Mouse (Mus musculus) kidney, postnatal 0 days (tissue): ENCODE results near the gene Zfp648. TPM values are rescaled to one million over a fixed set of nuclear protein-coding genes. Genes with fewer than 3 reads are reported as not detected.

Experiments
- ATAC-seq: fragments of 200-750 bp; cut with Nextera tagmentation; replicated peaks from 2 replicates; pipeline ENCODE4 v1.8.0; 2017; ENCODE audit warnings: low read depth, moderate number of reproducible peaks, moderate TSS enrichment, moderate library complexity; ENCODE audit not compliant: low FRiP score
- DNase-seq: peaks from one replicate; pipeline ENCODE4 v3.0.0-alpha.2; 2016; ENCODE audit warnings: low spot score
- H3K27ac ChIP-seq: fragments of 300-500 bp; sonication (generic); 2 replicates; pipeline ENCODE4 v1.5.1; 2014; ENCODE audit warnings: mild to moderate bottlenecking
- H3K27me3 ChIP-seq: fragments of 300-500 bp; sonication (generic); 2 replicates; pipeline ENCODE4 v1.6.1; 2014; ENCODE audit warnings: low read length, mixed read lengths; ENCODE audit not compliant: insufficient read depth
- H3K36me3 ChIP-seq: fragments of 300-500 bp; sonication (generic); 2 replicates; pipeline ENCODE4 v1.6.1; 2014; ENCODE audit warnings: low read length, mixed read lengths; ENCODE audit not compliant: insufficient read depth
- H3K4me1 ChIP-seq: fragments of 300-500 bp; sonication (generic); replicated peaks from 2 replicates; pipeline ENCODE4 v1.6.1; 2014; ENCODE audit warnings: antibody characterized with exemption, low read length, mixed read lengths; ENCODE audit not compliant: insufficient read depth
- H3K4me2 ChIP-seq: fragments of 300-500 bp; sonication (generic); 2 replicates; pipeline ENCODE4 v1.6.1; 2014; ENCODE audit warnings: mild to moderate bottlenecking, low read length, moderate library complexity, mixed read lengths
- H3K4me3 ChIP-seq: fragments of 300-500 bp; sonication (generic); replicated peaks from 2 replicates; pipeline ENCODE4 v1.5.1; 2014; ENCODE audit warnings: low read depth, low read length
- H3K9ac ChIP-seq: fragments of 300-500 bp; sonication (generic); 2 replicates; pipeline ENCODE4 v1.6.1; 2014; ENCODE audit warnings: low read depth, low read length
- H3K9me3 ChIP-seq: fragments of 300-500 bp; sonication (generic); replicated peaks from 2 replicates; pipeline ENCODE4 v1.6.1; 2016; ENCODE audit warnings: low read length, inconsistent platforms, mixed read lengths
- CTCF ChIP-seq: IDR thresholded peaks from 2 replicates; pipeline ENCODE4 v1.5.1; 2016; ENCODE audit warnings: antibody characterized with exemption, low read depth, mild to moderate bottlenecking, moderate library complexity
- WGBS: fragments of 180-500 bp; shearing (Covaris S2); extraction: QIAGEN DNeasy Blood & Tissue Kit; methylation state at CpG from one replicate; pipeline ENCODE4 v1.1.7; 2014; 5-methylcytosine and 5-hydroxymethylcytosine counted together
- polyA plus RNA-seq: library from polyadenylated mRNA; unstranded; fragments of >200 nt; fragmentation: Nextera tagmentation; extraction: Ambion mirVana; gene quantifications from 2 replicates; pipeline ENCODE4 v1.2.1, GENCODE M21; 2015

The Zfp648 gene
- polyA plus RNA-seq: 0.38 and 0.55 TPM in 2 replicates

GRCm38 (mm10) chr1:154200955-154201722 is at the start of gene Zfp648:
TSS of gene Zfp648 (plus strand) at chr1:154201187.
- no peak within 1 kb of the TSS; the same call in 1 of the 2 replicates for H3K27ac ChIP-seq
- no peak within 1 kb of the TSS for H3K4me3 ChIP-seq
- no peak; the same call in 1 of the 2 replicates for ATAC-seq
- peak; percentile 7 for DNase-seq
- H3K36me3 ChIP-seq: no peaks in the 10 kb centered on the region
- H3K9me3 ChIP-seq: no peaks in the 10 kb centered on the region
- no peak within 1 kb of the TSS for H3K9ac ChIP-seq
- H3K4me2 ChIP-seq: no peak within 1 kb of the TSS
- H3K4me1 ChIP-seq: no peaks in the 10 kb centered on the region; the same call in 1 of the 2 replicates
- WGBS: 40% methylated on average over 14 of the region's 14 CpGs
- TF ChIP-seq CTCF: peak; percentile 2; the same call in 1 of the 2 replicates
- H3K27me3 ChIP-seq: peaks cover 11% of the 10 kb centered on the region; the same call in 1 of the 2 replicates

GRCm38 (mm10) chr1:154152539-154152938 is 48.4 kb upstream of the Zfp648 start:
- Histone ChIP-seq H3K36me3 (no peaks in the 10 kb centered on the region), H3K9ac (no peak overlapping the region), H3K4me3 (no peak overlapping the region), H3K27ac (no peak overlapping the region), H3K9me3 (no peaks in the 10 kb centered on the region), H3K4me2 (no peak overlapping the region), H3K4me1 (peaks cover 13% of the 10 kb centered on the region), H3K27me3 (no peaks in the 10 kb centered on the region)
- peak; percentile 62 for TF ChIP-seq CTCF
- DNase-seq (peak; percentile 47), ATAC-seq (no peak)
- 80% methylated on average over 1 of the region's 1 CpGs for WGBS

GRCm38 (mm10) chr1:154153800-154154199 is 47.2 kb upstream of the Zfp648 start:
- H3K4me2 ChIP-seq: no peak overlapping the region
- no peaks in the 10 kb centered on the region for H3K36me3 ChIP-seq
- DNase-seq (no peak), ATAC-seq (no peak)
- H3K9me3 ChIP-seq: no peaks in the 10 kb centered on the region
- no peak for TF ChIP-seq CTCF
- 71% methylated on average over 7 of the region's 7 CpGs for WGBS
- H3K27ac ChIP-seq: no peak overlapping the region
- no peak overlapping the region for H3K9ac ChIP-seq
- H3K4me1 ChIP-seq: peaks cover 9% of the 10 kb centered on the region
- no peaks in the 10 kb centered on the region for H3K27me3 ChIP-seq
- no peak overlapping the region for H3K4me3 ChIP-seq

GRCm38 (mm10) chr1:154156177-154157062 is 44.6 kb upstream of the Zfp648 start:
- H3K4me3 ChIP-seq: no peak overlapping the region
- ATAC-seq (no peak), DNase-seq (peak; percentile 32)
- H3K4me2 ChIP-seq: no peak overlapping the region
- no peaks in the 10 kb centered on the region for H3K9me3 ChIP-seq
- H3K9ac ChIP-seq: no peak overlapping the region
- no peak overlapping the region for H3K27ac ChIP-seq
- 53% methylated on average over 14 of the region's 14 CpGs for WGBS
- H3K4me1 ChIP-seq: no peaks in the 10 kb centered on the region; the same call in 1 of the 2 replicates
- TF ChIP-seq CTCF: no peak
- H3K36me3 ChIP-seq: no peaks in the 10 kb centered on the region
- no peaks in the 10 kb centered on the region for H3K27me3 ChIP-seq

GRCm38 (mm10) chr1:154157131-154157530 is 43.9 kb upstream of the Zfp648 start:
- no peaks in the 10 kb centered on the region; the same call in 1 of the 2 replicates for H3K4me1 ChIP-seq
- TF ChIP-seq CTCF: no peak
- no peaks in the 10 kb centered on the region for H3K27me3 ChIP-seq
- H3K4me2 ChIP-seq: no peak overlapping the region
- H3K9me3 ChIP-seq: no peaks in the 10 kb centered on the region
- ATAC-seq: no peak
- H3K36me3 ChIP-seq: no peaks in the 10 kb centered on the region
- no peak overlapping the region for H3K4me3 ChIP-seq
- no peak overlapping the region for H3K9ac ChIP-seq
- no peak for DNase-seq
- WGBS: 71% methylated on average over 4 of the region's 4 CpGs
- H3K27ac ChIP-seq: no peak overlapping the region

GRCm38 (mm10) chr1:154167696-154168095 is 33.3 kb upstream of the Zfp648 start:
- no peak overlapping the region for H3K4me2 ChIP-seq
- DNase-seq (no peak), ATAC-seq (no peak)
- H3K36me3 ChIP-seq: no peaks in the 10 kb centered on the region
- H3K4me3 ChIP-seq: no peak overlapping the region
- H3K27me3 ChIP-seq: no peaks in the 10 kb centered on the region
- no peak overlapping the region for H3K27ac ChIP-seq
- no peaks in the 10 kb centered on the region for H3K4me1 ChIP-seq
- no peak overlapping the region for H3K9ac ChIP-seq
- H3K9me3 ChIP-seq: no peaks in the 10 kb centered on the region
- WGBS: 89% methylated on average over 6 of the region's 6 CpGs
- no peak for TF ChIP-seq CTCF
